Mouse (Mus musculus) limb, embryonic 14.5 days (tissue): ENCODE results near the gene Wdr95. TPM values are rescaled to one million over a fixed set of nuclear protein-coding genes. Genes with fewer than 3 reads are reported as not detected.

Source experiments
- ATAC-seq: fragments of 200-750 bp; cut with Nextera tagmentation; 2 replicates; pipeline ENCODE4 v1.8.0; 2017; ENCODE audit warnings: low read depth, moderate number of reproducible peaks, moderate TSS enrichment; ENCODE audit not compliant: low FRiP score
- DNase-seq: peaks from one replicate; pipeline ENCODE4 v3.0.0-alpha.2; 2015; ENCODE audit warnings: low spot score
- H3K27ac ChIP-seq: fragments of 300-500 bp; sonication (generic); replicated peaks from 2 replicates; pipeline ENCODE4 v1.5.1; 2014; ENCODE audit warnings: low read depth, mild to moderate bottlenecking, low read length, moderate library complexity, mixed read lengths
- H3K27me3 ChIP-seq: fragments of 300-500 bp; sonication (generic); 2 replicates; pipeline ENCODE4 v1.6.1; 2014; ENCODE audit warnings: low read length, mixed read lengths; ENCODE audit not compliant: control insufficient read depth, insufficient read depth
- H3K36me3 ChIP-seq: fragments of 300-500 bp; sonication (generic); 2 replicates; pipeline ENCODE4 v1.6.1; 2014; ENCODE audit warnings: mild to moderate bottlenecking, low read length, moderate library complexity, mixed read lengths; ENCODE audit not compliant: control insufficient read depth, insufficient read depth
- H3K4me1 ChIP-seq: fragments of 300-500 bp; sonication (generic); 2 replicates; pipeline ENCODE4 v1.6.1; 2014; ENCODE audit warnings: antibody characterized with exemption, low read length, mixed read lengths; ENCODE audit not compliant: control insufficient read depth, insufficient read depth
- H3K4me2 ChIP-seq: fragments of 300-500 bp; sonication (generic); replicated peaks from 2 replicates; pipeline ENCODE4 v1.6.1; 2014; ENCODE audit warnings: low read depth, mild to moderate bottlenecking, low read length, moderate library complexity; ENCODE audit not compliant: severe bottlenecking
- H3K4me3 ChIP-seq: fragments of 300-500 bp; sonication (generic); replicated peaks from 2 replicates; pipeline ENCODE4 v1.5.1; 2014; ENCODE audit warnings: low read length
- H3K9ac ChIP-seq: fragments of 300-500 bp; sonication (generic); 2 replicates; pipeline ENCODE4 v1.6.1; 2014; ENCODE audit warnings: mild to moderate bottlenecking, low read depth, low read length, moderate library complexity; ENCODE audit not compliant: severe bottlenecking
- H3K9me3 ChIP-seq: fragments of 300-500 bp; sonication (generic); 2 replicates; pipeline ENCODE4 v1.6.1; 2016; ENCODE audit warnings: low read length; ENCODE audit not compliant: control insufficient read depth
- POLR2A ChIP-seq: fragments of 200-500 bp; IDR thresholded peaks from 2 replicates; pipeline ENCODE4 v1.8.0; 2012; ENCODE audit warnings: inconsistent platforms, mild to moderate bottlenecking, moderate library complexity, borderline replicate concordance; ENCODE audit not compliant: insufficient read depth, insufficient read length; ENCODE audit errors: extremely low read depth
- WGBS: fragments of 180-500 bp; shearing (Covaris S2); extraction: QIAGEN DNeasy Blood & Tissue Kit; methylation state at CpG from one replicate; pipeline ENCODE4 v1.1.7; 2014; 5-methylcytosine and 5-hydroxymethylcytosine counted together
- polyA plus RNA-seq, 2 experiments: library from polyadenylated mRNA; depleted of rRNA in 1 of 2; stranded (reverse) in 1 of 2; unstranded in 1 of 2; fragments of >200 nt; fragmentation: Nextera tagmentation in 1 of 2; extraction: Ambion mirVana in 1 of 2; gene quantifications; 2 replicates each; pipeline versions ENCODE4 v1.2.1 to v1.2.3; 2012 to 2014

Wdr95 gene
- polyA plus RNA-seq, 2 experiments: 0.07 to 0.18 TPM

DNA sequence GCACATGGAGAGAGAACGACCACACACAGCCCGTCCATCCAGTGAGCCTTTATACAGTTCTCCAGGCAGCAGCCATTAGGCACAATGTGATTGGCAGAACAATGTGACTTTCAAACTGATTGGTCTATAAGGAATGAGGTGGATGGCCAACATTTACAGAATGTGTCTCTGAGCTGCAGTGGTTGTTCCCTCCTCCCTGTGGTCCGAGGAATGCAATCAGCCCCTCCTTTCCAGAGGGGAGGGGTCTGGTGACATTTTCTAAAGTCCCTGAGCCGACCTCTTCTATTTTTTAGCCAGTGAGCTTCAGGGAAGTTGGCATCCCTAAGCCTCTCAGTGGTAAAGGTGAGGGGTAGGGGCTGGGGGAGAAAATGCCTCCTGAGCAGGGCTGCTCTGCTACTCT lies 28.5 kb upstream of the Wdr95 start:
- H3K9me3 ChIP-seq: no peaks in the 10 kb centered on the region
- H3K9ac ChIP-seq: no peak overlapping the region
- no peaks in the 10 kb centered on the region for H3K36me3 ChIP-seq
- no peak for DNase-seq
- H3K4me1 ChIP-seq: 0 out of 2 replicates have a peak, but pooled peaks cover 2% of the 10 kb centered on the region
- TF ChIP-seq POLR2A: no peak
- no peak overlapping the region for H3K4me2 ChIP-seq
- 43% methylated on average over 4 of the region's 4 CpGs for WGBS
- H3K27me3 ChIP-seq: no peaks in the 10 kb centered on the region
- no peak overlapping the region for H3K27ac ChIP-seq
- H3K4me3 ChIP-seq: no peak overlapping the region
- ATAC-seq: no peak

- ATAC-seq (no peak), DNase-seq (no peak)
- Histone ChIP-seq H3K27me3 (no peaks in the 10 kb centered on the region), H3K4me1 (0 out of 2 replicates have a peak, but pooled peaks cover 2% of the 10 kb centered on the region), H3K9ac (no peak overlapping the region), H3K4me2 (no peak overlapping the region), H3K9me3 (no peaks in the 10 kb centered on the region), H3K36me3 (no peaks in the 10 kb centered on the region), H3K4me3 (no peak overlapping the region), H3K27ac (no peak overlapping the region)
- 77% methylated on average over 23 of the region's 23 CpGs for WGBS
- no peak for TF ChIP-seq POLR2A
Measured at GRCm38 (mm10) chr5:149503423-149504175, 24.9 kb upstream of the Wdr95 start.

GRCm38 (mm10) chr5:149504985-149505384 lies 23.5 kb upstream of the Wdr95 start:
- H3K4me2 ChIP-seq: no peak overlapping the region
- WGBS: 79% methylated on average over 8 of the region's 8 CpGs
- TF ChIP-seq POLR2A: no peak

DNA sequence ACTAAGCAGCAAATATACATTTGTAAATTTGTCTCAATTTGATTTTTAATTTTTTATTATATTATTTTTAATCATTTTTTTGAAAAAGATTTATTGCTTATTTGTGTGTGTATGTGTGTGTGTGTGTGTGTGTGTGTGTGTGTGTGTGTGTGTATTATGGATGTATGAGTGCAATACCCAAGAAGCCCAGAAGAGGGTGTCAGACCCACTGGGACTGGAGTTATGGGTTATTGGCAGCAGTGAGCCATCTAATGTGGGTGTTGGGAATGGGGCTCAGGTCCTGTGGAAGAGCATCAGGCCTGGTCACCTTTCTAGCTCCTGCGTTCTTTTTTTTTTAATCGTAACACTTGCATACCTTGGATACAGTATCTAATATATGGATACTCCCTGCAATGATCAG lies 22.4 kb upstream of the Wdr95 start:
- no peak for TF ChIP-seq POLR2A
- H3K4me3 ChIP-seq: no peak overlapping the region
- no peak for ATAC-seq
- no peak overlapping the region for H3K9ac ChIP-seq
- no peak overlapping the region for H3K4me2 ChIP-seq
- H3K9me3 ChIP-seq: no peaks in the 10 kb centered on the region
- H3K27ac ChIP-seq: no peak overlapping the region
- H3K36me3 ChIP-seq: no peaks in the 10 kb centered on the region
- no peaks in the 10 kb centered on the region for H3K27me3 ChIP-seq
- H3K4me1 ChIP-seq: no peaks in the 10 kb centered on the region
- DNase-seq: no peak
- WGBS: 100% methylated on average over 2 of the region's 2 CpGs

More at GRCm38 (mm10) chr5:149504985-149505384, 23.5 kb upstream of the Wdr95 start:
- H3K4me3 ChIP-seq: no peak overlapping the region
- DNase-seq (no peak), ATAC-seq (no peak)
- no peaks in the 10 kb centered on the region for H3K36me3 ChIP-seq
- no peak overlapping the region for H3K9ac ChIP-seq
- H3K4me1 ChIP-seq: 0 out of 2 replicates have a peak, but pooled peaks cover under 1% of the 10 kb centered on the region
- no peaks in the 10 kb centered on the region for H3K27me3 ChIP-seq
- H3K27ac ChIP-seq: no peak overlapping the region
- no peaks in the 10 kb centered on the region for H3K9me3 ChIP-seq

GRCm38 (mm10) chr5:149508094-149509029 lies 20.1 kb upstream of the Wdr95 start:
- ATAC-seq: no peak
- Histone ChIP-seq H3K4me2 (no peak overlapping the region), H3K27ac (no peak overlapping the region), H3K9ac (no peak overlapping the region), H3K4me1 (peaks cover 2% of the 10 kb centered on the region), H3K4me3 (no peak overlapping the region), H3K36me3 (no peaks in the 10 kb centered on the region), H3K9me3 (no peaks in the 10 kb centered on the region), H3K27me3 (no peaks in the 10 kb centered on the region)
- TF ChIP-seq POLR2A: no peak
- 81% methylated on average over 20 of the region's 20 CpGs for WGBS
- no peak for DNase-seq
